Mouse (Mus musculus) layer of hippocampus, adult 9-11 months (tissue): ENCODE results near the gene Kifc3.
A peak's percentile ranks its signal among the peaks of the same experiment; 100 is the strongest.

Source experiments
- DNase-seq: peaks from one replicate; pipeline ENCODE4 v3.0.0; 2022

Kifc3 gene

DNA sequence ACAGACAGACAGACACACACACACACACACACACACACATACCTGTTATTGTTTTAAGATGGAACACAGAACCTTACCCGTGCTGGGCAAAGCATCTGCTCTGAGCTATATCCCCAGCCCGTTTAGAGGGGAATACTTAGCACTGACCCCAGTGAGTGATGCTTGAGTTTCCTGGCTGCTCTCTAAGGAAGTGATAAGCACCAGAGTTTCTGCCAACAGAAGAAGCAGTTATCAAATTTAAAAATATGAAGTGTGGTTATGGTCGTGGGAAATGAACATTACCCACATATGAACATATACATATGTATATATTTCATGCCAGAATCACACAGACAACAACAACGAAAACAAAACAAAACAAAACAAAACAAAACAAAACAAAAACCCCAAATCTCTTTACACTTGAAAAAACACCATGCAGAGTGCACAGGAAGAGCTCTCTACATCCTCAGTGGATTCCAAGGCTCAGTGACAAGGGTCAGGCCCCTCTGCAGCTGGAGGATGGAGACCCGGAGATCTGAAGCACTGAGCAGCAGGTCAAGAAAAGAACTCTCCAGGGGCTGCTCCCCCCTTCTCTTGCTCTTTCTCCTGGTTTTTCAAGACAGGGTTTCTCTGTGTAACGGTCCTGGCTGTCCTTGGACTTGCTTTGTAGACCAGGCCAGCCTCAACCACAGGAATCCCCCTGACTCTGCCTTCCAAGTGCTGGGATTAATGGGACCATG is 142.6 kb downstream of the Kifc3 start:
- DNase-seq: no peak

GRCm38 (mm10) chr8:95058661-95059060 is 144.0 kb downstream of the Kifc3 start:
- DNase-seq: no peak

DNA sequence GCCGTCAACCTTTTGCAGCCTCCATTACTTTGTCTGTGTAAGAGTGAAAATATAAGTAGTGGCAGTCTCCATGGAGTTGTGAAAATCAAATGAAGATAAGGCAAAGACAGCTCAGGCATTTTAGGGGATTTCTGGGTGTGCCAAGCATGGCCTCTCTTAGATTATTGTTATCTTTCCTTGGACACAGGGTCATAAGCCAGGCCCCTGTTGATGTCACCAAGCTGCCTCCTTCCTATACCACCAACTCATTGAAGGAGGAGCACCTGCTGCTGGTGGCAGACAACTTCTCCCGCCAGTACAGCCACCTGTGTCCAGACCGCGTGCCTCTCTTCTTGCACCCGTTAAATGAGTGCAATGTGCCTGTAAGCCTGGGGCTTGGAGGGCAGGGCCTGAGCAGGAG is 146.2 kb downstream of the Kifc3 start:
- DNase-seq: no peak

DNA sequence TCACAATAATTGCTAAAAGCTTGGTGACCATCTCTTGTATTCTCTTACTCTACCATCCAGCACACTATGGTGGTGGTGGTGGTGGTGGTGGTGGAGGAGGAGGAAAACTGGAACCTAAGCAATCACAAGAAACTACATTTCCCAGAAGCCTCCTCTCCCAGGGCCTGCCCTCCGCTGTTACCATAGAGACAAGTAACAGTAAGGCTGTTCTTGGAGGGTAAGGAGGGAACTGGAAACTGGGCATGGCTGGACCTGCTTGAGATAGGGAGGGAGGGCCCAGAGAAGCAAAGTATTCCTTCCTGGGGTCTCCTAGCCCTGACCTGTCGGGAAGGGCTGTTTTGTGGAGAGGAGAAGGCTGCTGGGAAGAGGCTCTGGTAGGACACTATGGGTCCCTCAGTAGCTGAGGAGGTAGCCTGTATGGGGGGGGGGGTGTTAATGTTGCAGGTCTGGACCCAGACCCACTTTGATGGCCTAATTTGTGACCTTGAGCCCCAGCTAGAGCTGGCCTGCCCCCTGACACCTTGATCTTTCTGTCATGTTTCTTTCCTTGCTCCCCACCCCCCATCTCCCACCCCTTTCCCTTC is 147.6 kb downstream of the Kifc3 start, which contains the start of gene Drc7:
Drc7 (plus strand) TSS at position 177 of the 584 bp plus-strand sequence.
- DNase-seq: peak; percentile 26

GRCm38 (mm10) chr8:95054438-95054837 is 148.2 kb downstream of the Kifc3 start:
- DNase-seq: no peak
